Mouse (Mus musculus) hindbrain, embryonic 10.5 days (tissue): Measurements from ENCODE around the gene Stn1. TPM values are rescaled to one million over a fixed set of nuclear protein-coding genes. Genes with fewer than 3 reads are reported as not detected.

Experiments used
- DNase-seq: peaks from one replicate; pipeline ENCODE4 v3.0.0-alpha.2; 2017; ENCODE audit warnings: low spot score
- H3K27ac ChIP-seq: fragments of 300-500 bp; sonication (generic); 2 replicates; pipeline ENCODE4 v1.5.1; 2016; ENCODE audit warnings: mild to moderate bottlenecking, moderate library complexity
- H3K27me3 ChIP-seq: fragments of 300-500 bp; sonication (generic); 2 replicates; pipeline ENCODE4 v1.6.1; 2016; ENCODE audit warnings: mild to moderate bottlenecking; ENCODE audit not compliant: poor library complexity, insufficient read depth, severe bottlenecking
- H3K36me3 ChIP-seq: fragments of 300-500 bp; sonication (generic); 2 replicates; pipeline ENCODE4 v1.6.1; 2016; ENCODE audit warnings: mild to moderate bottlenecking, moderate library complexity
- H3K4me1 ChIP-seq: fragments of 300-500 bp; sonication (generic); replicated peaks from 2 replicates; pipeline ENCODE4 v1.6.1; 2016; ENCODE audit warnings: mild to moderate bottlenecking
- H3K4me3 ChIP-seq: fragments of 300-500 bp; sonication (generic); 2 replicates; pipeline ENCODE4 v1.5.1; 2016; ENCODE audit warnings: mild to moderate bottlenecking, moderate library complexity
- H3K9me3 ChIP-seq: fragments of 300-500 bp; sonication (generic); 2 replicates; pipeline ENCODE4 v1.6.1; 2016; ENCODE audit warnings: mild to moderate bottlenecking, moderate library complexity
- WGBS: fragments of 180-500 bp; shearing (Covaris S2); methylation state at CpG from one replicate; pipeline ENCODE4 v1.1.7; 2016; 5-methylcytosine and 5-hydroxymethylcytosine counted together
- polyA plus RNA-seq: library from polyadenylated mRNA; unstranded; fragments of >200 nt; fragmentation: Nextera tagmentation; extraction: Ambion mirVana; gene quantifications from 2 replicates; pipeline ENCODE4 v1.2.1, GENCODE M21; 2016

Gene Stn1
- polyA plus RNA-seq, 1 experiment from 2014 or later = 60.9 TPM

- Histone ChIP-seq H3K27ac (no peak overlapping the region), H3K36me3 (0 out of 2 replicates have a peak, but pooled peaks cover 5% of the 10 kb centered on the region), H3K4me3 (no peak overlapping the region), H3K4me1 (peaks cover 89% of the 10 kb centered on the region), H3K27me3 (peaks cover 28% of the 10 kb centered on the region), H3K9me3 (no peaks in the 10 kb centered on the region)
- DNase-seq = no peak
- WGBS = 76% methylated on average over 10 of the region's 10 CpGs
These were observed 85.7 kb downstream of the Stn1 start for GRCm38 (mm10) chr19:47451476-47452113.

Other genes with a start within 250 kb of the Stn1 start
- 2.7 TPM in 2 replicates for gene Sh3pxd2a, start 73.1 kb downstream of the Stn1 start, polyA plus RNA-seq
- gene Slk, start 42.2 kb upstream of the Stn1 start, polyA plus RNA-seq = 5.1 and 7.8 TPM in 2 replicates
- gene Col17a1, start 154.6 kb upstream of the Stn1 start, polyA plus RNA-seq = 0.19 and 0.30 TPM in 2 replicates
- 211 and 264 TPM in 2 replicates for gene Sfr1, start 194.2 kb upstream of the Stn1 start, polyA plus RNA-seq